Mouse (Mus musculus) ES-E14 (cell line): ENCODE results near the gene Gm9789.

Source experiments
- CHD2 ChIP-seq: IDR thresholded peaks from 2 replicates; pipeline ENCODE4 v1.6.1; 2014; ENCODE audit warnings: mild to moderate bottlenecking, low read depth, low read length, inconsistent platforms
- HCFC1 ChIP-seq: IDR thresholded peaks from 2 replicates; pipeline ENCODE4 v1.6.1; 2012; ENCODE audit warnings: low read length, inconsistent platforms, borderline replicate concordance; ENCODE audit not compliant: insufficient read depth
- ZC3H11A ChIP-seq: IDR thresholded peaks from 2 replicates; pipeline ENCODE4 v1.6.1; 2012; ENCODE audit warnings: low read depth, mild to moderate bottlenecking, inconsistent platforms, low read length, borderline replicate concordance
- ZNF384 ChIP-seq: IDR thresholded peaks from 2 replicates; pipeline ENCODE4 v1.6.1; 2012; ENCODE audit warnings: low read depth, low read length, inconsistent platforms

GRCm38 (mm10) chr16:89150786-89151185 lies 7.0 kb upstream of the Gm9789 start, which contains the start of gene Gm10061:
- TF ChIP-seq ZC3H11A (no peak), CHD2 (no peak), ZNF384 (no peak), HCFC1 (no peak)
